Mouse (Mus musculus): ENCODE measurements around the gene Mrto4. TPM values are rescaled to one million over a fixed set of nuclear protein-coding genes. Genes with fewer than 3 reads are reported as not detected.

The Mrto4 gene
- 290 and 318 TPM in 2 replicates for total RNA-seq (2012; rRNA removed)

DNA sequence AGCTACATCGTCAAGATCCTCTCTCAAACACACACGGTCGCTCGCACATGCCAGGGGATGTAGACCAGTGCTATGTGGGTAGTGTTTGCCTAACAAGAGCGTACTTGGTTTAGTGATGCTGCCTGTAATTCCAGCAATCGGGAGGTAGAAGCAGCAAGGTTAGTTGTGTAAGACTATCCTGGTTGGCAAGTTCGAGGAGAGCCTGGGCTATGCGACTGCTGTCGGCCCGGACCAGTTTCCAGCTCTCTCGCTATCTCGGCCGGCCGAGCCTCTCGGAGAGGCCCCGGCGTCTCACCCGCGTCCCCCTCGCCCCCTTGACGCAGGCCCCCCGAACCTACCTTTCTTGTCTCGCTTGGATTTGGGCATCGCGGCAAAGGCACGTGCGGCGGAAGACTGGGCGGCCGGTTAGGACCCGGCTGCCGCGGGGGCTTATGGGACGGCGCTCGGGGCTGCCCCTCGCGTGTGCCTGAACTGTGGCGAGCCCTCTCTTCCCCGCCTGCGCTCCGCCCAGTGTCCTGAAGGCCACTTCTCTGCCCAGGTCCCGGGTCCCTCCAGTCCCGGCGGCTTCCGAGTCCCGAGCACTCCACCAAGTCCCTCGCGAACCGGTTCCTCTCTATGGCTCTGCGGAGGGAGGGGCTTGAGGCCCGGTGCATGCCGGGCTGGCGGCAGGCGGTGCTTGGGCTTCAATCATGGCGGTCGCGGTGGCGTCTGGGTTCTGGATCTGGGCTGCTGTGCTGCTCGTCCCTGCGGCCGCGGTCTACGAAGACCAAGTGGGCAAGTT lies at the start of gene Mrto4, which contains the start of the genes Emc1 and Ubr4:
Gene Mrto4, minus strand, starts transcription at position 646 of the 781 bp plus-strand sequence.
Gene Emc1, plus strand, starts transcription at position 657 of the 781 bp plus-strand sequence.
Gene Ubr4, plus strand, starts transcription at position 679 of the 781 bp plus-strand sequence.
- no peaks in the 10 kb centered on the region for H3K9me3 ChIP-seq (ENCODE audit: control insufficient read depth, insufficient read depth, low read depth, low read length)
- H3K4me1 ChIP-seq (ENCODE audit: control insufficient read depth in 2 of 2, insufficient read depth in 2 of 2, low read length in 2 of 2, poor library complexity in 1 of 2) = peaks cover 2 to 15% of the 10 kb centered on the region in 2 experiments; a peak in 2 of 4 replicates
- peak within 1 kb of the TSS; percentile 58 for H3K27ac ChIP-seq (ENCODE audit: insufficient read depth, low read depth, low read length, poor library complexity, severe bottlenecking)
- in situ Hi-C loops (cut with MboI; ENCODE audit: low sequenced_read_pairs in 2 of 2, unreplicated experiment in 2 of 2) = no loop called here
- H3K4me3 ChIP-seq (ENCODE audit: insufficient read depth in 1 of 2, low read depth in 1 of 2, low read length in 2 of 2, poor library complexity in 1 of 2, severe bottlenecking in 1 of 2) = peak within 1 kb of the TSS; percentile 88 to 100
- no peak for DNase-seq (ENCODE audit: low read depth, low spot score)
- peak within 1 kb of the TSS; percentile 93 for H3K9ac ChIP-seq (ENCODE audit: insufficient read depth, low read depth, low read length, poor library complexity, severe bottlenecking)
- H3K36me3 ChIP-seq (ENCODE audit: control insufficient read depth, insufficient read depth, low read length, poor library complexity, severe bottlenecking) = peaks cover 36% of the 10 kb centered on the region
- TF ChIP-seq HCFC1 (IDR thresholded peaks at IDR 0.05; ENCODE audit: borderline replicate concordance, insufficient read depth, low read length) (peak; percentile 64; the same call in 1 of the 2 replicates), ZNF384 (IDR thresholded peaks at IDR 0.05; ENCODE audit: low read depth, low read length) (no peak), ZC3H11A (IDR thresholded peaks at IDR 0.05; ENCODE audit: borderline replicate concordance, low read depth, low read length) (no peak)

GRCm38 (mm10) chr4:139400487-139400886 lies 48.1 kb upstream of the Mrto4 start:
- Histone ChIP-seq H3K9me3 (ENCODE audit: control insufficient read depth, insufficient read depth, low read depth, low read length) (no peaks in the 10 kb centered on the region), H3K4me3 (ENCODE audit: insufficient read depth in 1 of 2, low read depth in 1 of 2, low read length in 2 of 2, poor library complexity in 1 of 2, severe bottlenecking in 1 of 2) (no peak overlapping the region), H3K27ac (ENCODE audit: insufficient read depth, low read depth, low read length, poor library complexity, severe bottlenecking) (no peak overlapping the region), H3K9ac (ENCODE audit: insufficient read depth, low read depth, low read length, poor library complexity, severe bottlenecking) (no peak overlapping the region), H3K36me3 (ENCODE audit: control insufficient read depth, insufficient read depth, low read length, poor library complexity, severe bottlenecking) (peaks cover 72% of the 10 kb centered on the region), H3K4me1 (ENCODE audit: control insufficient read depth in 2 of 2, insufficient read depth in 2 of 2, low read length in 2 of 2, poor library complexity in 1 of 2) (no peaks in the 10 kb centered on the region)
- TF ChIP-seq CHD2 (IDR thresholded peaks at IDR 0.05; ENCODE audit: low read depth, low read length) = no peak
- no peak for TF ChIP-seq HCFC1 (IDR thresholded peaks at IDR 0.05; ENCODE audit: borderline replicate concordance, insufficient read depth, low read length)
- no peak for TF ChIP-seq ZC3H11A (IDR thresholded peaks at IDR 0.05; ENCODE audit: borderline replicate concordance, low read depth, low read length)
- TF ChIP-seq ZNF384 (IDR thresholded peaks at IDR 0.05; ENCODE audit: low read depth, low read length) = no peak
- TF ChIP-seq MAFK (IDR thresholded peaks at IDR 0.05; ENCODE audit: insufficient read depth, low read depth, low read length) = no peak
- DNase-seq (ENCODE audit: low read depth, low spot score) = no peak
- in situ Hi-C loops (cut with MboI; ENCODE audit: low sequenced_read_pairs in 2 of 2, unreplicated experiment in 2 of 2) = no loop called here

- H3K36me3 ChIP-seq (ENCODE audit: control insufficient read depth, insufficient read depth, low read length, poor library complexity, severe bottlenecking) = peaks cover 70% of the 10 kb centered on the region
- no peak for DNase-seq (ENCODE audit: low read depth, low spot score)
- H3K4me1 ChIP-seq (ENCODE audit: control insufficient read depth in 2 of 2, insufficient read depth in 2 of 2, low read length in 2 of 2, poor library complexity in 1 of 2) = no peaks in the 10 kb centered on the region
- H3K4me3 ChIP-seq (ENCODE audit: insufficient read depth in 1 of 2, low read depth in 1 of 2, low read length in 2 of 2, poor library complexity in 1 of 2, severe bottlenecking in 1 of 2) = no peak overlapping the region
- in situ Hi-C loops (cut with MboI; ENCODE audit: low sequenced_read_pairs in 2 of 2, unreplicated experiment in 2 of 2) = no loop called here
- TF ChIP-seq HCFC1 (IDR thresholded peaks at IDR 0.05; ENCODE audit: borderline replicate concordance, insufficient read depth, low read length) = no peak
- TF ChIP-seq CHD2 (IDR thresholded peaks at IDR 0.05; ENCODE audit: low read depth, low read length) = no peak
- TF ChIP-seq ZC3H11A (IDR thresholded peaks at IDR 0.05; ENCODE audit: borderline replicate concordance, low read depth, low read length) = no peak
- no peak for TF ChIP-seq MAFK (IDR thresholded peaks at IDR 0.05; ENCODE audit: insufficient read depth, low read depth, low read length)
- TF ChIP-seq ZNF384 (IDR thresholded peaks at IDR 0.05; ENCODE audit: low read depth, low read length) = no peak
- no peak overlapping the region for H3K9ac ChIP-seq (ENCODE audit: insufficient read depth, low read depth, low read length, poor library complexity, severe bottlenecking)
- no peaks in the 10 kb centered on the region for H3K9me3 ChIP-seq (ENCODE audit: control insufficient read depth, insufficient read depth, low read depth, low read length)
- no peak overlapping the region for H3K27ac ChIP-seq (ENCODE audit: insufficient read depth, low read depth, low read length, poor library complexity, severe bottlenecking)
These were observed 43.1 kb upstream of the Mrto4 start for GRCm38 (mm10) chr4:139395431-139395830.

GRCm38 (mm10) chr4:139389557-139389956 lies 37.2 kb upstream of the Mrto4 start:
- no peak overlapping the region for H3K9ac ChIP-seq (ENCODE audit: insufficient read depth, low read depth, low read length, poor library complexity, severe bottlenecking)
- H3K4me1 ChIP-seq (ENCODE audit: control insufficient read depth in 2 of 2, insufficient read depth in 2 of 2, low read length in 2 of 2, poor library complexity in 1 of 2) = peaks cover 10 to 12% of the 10 kb centered on the region in 2 experiments
- H3K4me3 ChIP-seq (ENCODE audit: insufficient read depth in 1 of 2, low read depth in 1 of 2, low read length in 2 of 2, poor library complexity in 1 of 2, severe bottlenecking in 1 of 2) = no peak overlapping the region
- DNase-seq (ENCODE audit: low read depth, low spot score) = no peak
- no peaks in the 10 kb centered on the region for H3K9me3 ChIP-seq (ENCODE audit: control insufficient read depth, insufficient read depth, low read depth, low read length)
- peaks cover 40% of the 10 kb centered on the region for H3K36me3 ChIP-seq (ENCODE audit: control insufficient read depth, insufficient read depth, low read length, poor library complexity, severe bottlenecking)
- in situ Hi-C loops (cut with MboI; ENCODE audit: low sequenced_read_pairs in 2 of 2, unreplicated experiment in 2 of 2) = no loop called here
- H3K27ac ChIP-seq (ENCODE audit: insufficient read depth, low read depth, low read length, poor library complexity, severe bottlenecking) = no peak overlapping the region
- TF ChIP-seq ZC3H11A (IDR thresholded peaks at IDR 0.05; ENCODE audit: borderline replicate concordance, low read depth, low read length) (no peak), HCFC1 (IDR thresholded peaks at IDR 0.05; ENCODE audit: borderline replicate concordance, insufficient read depth, low read length) (no peak), CHD2 (IDR thresholded peaks at IDR 0.05; ENCODE audit: low read depth, low read length) (no peak), ZNF384 (IDR thresholded peaks at IDR 0.05; ENCODE audit: low read depth, low read length) (no peak), MAFK (IDR thresholded peaks at IDR 0.05; ENCODE audit: insufficient read depth, low read depth, low read length) (no peak)

All from ES-E14 (cell line).